Mouse (Mus musculus) erythroblast, adult 5-6 weeks (primary cell): Measurements from ENCODE around the gene Ttll7. TPM values are rescaled to one million over a fixed set of nuclear protein-coding genes. Genes with fewer than 3 reads are reported as not detected.

Experiments used
- ATAC-seq: replicated peaks from 2 replicates; pipeline ENCODE4 v1.8.0; 2016; ENCODE audit warnings: moderate number of reproducible peaks, mild to moderate bottlenecking, moderate TSS enrichment, inconsistent platforms; ENCODE audit not compliant: poor library complexity, low FRiP score, severe bottlenecking
- total RNA-seq, 2 experiments: library from RNA; stranded (forward) in 1 of 2; stranded (reverse) in 1 of 2; fragments of 150-400 nt in 1 of 2; fragments of 200-764, 138-1000 nt in 1 of 2; gene quantifications; 2 replicates each; pipeline versions ENCODE4 v1.2.3 to v1.2.4; 2015 to 2017; ENCODE audit warnings: low replicate concordance in 2 of 2

Ttll7 gene
- total RNA-seq, 2 experiments from 2014 or later: not detected

GRCm38 (mm10) chr3:146967834-146968233 is 115.7 kb downstream of the Ttll7 start:
- no peak for ATAC-seq

GRCm38 (mm10) chr3:146978272-146978671 is 126.1 kb downstream of the Ttll7 start:
- ATAC-seq: no peak

DNA sequence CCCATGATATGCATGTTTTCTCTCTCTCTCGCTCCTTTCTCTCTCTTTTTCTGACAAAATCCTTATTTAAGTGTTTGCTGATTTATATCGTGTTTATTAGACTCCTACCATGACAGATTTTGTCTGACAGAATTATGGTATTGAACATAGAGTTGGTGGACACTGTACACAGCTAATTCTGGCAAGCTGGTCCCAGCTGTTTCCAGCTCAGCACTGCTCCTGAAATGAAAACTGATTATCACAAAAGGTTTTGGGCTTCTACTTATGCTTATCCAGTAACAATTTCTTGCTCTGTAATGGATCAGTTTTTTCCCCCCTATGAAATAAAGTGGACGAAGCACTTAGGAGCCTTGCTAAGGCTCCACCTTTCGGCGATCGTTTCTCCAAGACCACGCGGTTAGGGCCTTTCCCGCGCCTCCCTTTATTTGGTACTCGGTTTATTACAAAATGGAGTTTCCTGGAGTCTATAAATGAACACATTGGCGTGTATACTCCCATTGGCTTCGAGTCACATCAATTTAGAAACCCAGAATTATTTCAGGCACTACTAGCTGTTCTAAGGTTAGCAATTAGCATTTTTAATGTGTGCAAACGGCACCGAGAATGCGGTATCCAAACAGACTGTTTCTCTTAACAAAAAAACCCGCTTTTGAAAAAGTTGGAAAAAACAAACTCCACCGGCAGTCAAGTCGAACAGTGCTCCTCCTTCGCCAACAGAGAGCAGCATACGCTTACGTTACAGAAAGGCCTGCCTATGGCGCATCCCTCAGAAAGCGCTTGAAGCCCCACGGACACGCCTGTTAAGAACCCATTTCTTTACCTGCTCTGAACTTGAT is 141.9 kb downstream of the Ttll7 start:
- no peak for ATAC-seq

- no peak for ATAC-seq
Measured at GRCm38 (mm10) chr3:146994670-146995415, 142.7 kb downstream of the Ttll7 start.

GRCm38 (mm10) chr3:146999148-146999547 is 147.0 kb downstream of the Ttll7 start:
- no peak for ATAC-seq

DNA sequence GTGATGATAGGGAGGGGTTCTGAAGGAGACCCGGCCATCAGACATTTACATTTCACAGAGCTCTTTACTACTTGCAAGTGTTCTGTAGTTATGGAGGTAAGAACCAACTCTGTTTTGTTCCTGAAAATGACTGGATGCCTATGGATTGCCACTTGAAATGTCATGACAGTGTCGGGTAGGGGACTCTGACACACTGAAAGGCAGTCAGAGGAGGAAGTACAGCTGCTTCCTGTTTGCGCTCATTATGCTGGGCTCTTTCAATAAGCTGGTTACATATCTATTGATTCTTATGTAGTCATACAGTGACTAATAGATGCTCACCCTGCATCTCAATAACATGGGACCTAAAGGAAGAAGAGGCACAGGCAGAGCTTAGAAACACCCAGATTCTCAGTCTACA is 148.8 kb downstream of the Ttll7 start:
- ATAC-seq: no peak

DNA sequence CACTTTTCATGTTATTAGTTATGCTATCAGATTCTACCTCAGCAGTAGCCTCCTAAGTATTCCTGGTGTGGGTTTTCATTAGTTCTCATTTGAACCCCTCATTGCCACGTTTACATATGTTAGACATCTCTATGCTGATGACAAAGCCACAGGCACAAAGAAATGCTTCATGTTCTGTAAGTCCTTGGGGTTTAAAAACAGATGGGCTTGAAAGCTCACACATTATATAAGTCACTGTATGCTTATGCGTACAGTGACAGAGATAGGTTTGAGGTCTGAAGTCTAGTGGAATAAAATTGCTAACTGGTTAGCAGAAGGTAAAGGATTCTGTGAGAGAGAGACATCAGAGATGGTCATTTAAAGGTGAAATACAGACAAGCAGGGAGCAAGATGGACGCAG is 149.4 kb downstream of the Ttll7 start:
- ATAC-seq: no peak

DNA sequence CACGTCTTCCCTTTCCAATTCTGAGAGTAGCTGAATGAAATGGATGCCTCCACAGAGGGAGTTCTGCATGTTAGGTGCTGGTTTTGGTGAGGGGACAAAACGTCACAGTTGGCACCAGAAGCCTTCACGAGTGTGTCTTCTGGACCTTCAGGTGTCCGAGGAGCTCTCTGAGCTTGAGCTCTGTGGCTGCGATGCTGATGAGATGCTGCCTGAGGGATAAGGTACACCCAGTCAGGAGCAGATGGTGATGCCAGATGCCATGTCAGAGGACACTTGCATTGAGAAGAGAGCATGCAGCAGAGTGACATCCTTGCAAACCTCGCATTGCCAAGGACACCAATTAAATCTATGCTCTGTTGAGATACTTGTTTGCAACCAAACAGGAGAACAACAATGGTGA is 164.3 kb downstream of the Ttll7 start:
- ATAC-seq: no peak

DNA sequence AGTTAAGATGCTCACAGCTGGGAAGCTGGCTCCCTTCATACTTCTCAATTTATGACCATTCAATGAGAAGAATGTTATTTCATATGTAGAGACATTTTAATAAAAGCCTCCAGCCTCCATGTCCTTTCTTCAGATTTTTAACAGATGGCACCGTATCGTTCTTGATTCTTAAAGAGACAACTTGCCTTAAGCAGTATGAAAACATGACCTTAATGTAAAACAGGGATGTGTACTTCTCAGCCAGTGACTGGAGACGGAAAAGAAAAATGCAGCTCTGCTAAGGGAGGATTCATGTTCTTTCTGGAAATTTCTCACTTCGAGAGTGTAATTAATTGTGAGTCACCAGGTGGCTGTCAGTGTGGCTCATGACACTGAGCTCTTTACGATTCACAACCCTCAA is 167.3 kb downstream of the Ttll7 start:
- no peak for ATAC-seq

- no peak for ATAC-seq
Measured at GRCm38 (mm10) chr3:147026248-147026647, 174.1 kb downstream of the Ttll7 start.

GRCm38 (mm10) chr3:147028382-147028781 is 176.2 kb downstream of the Ttll7 start:
- ATAC-seq: no peak

GRCm38 (mm10) chr3:147029718-147030117 is 177.6 kb downstream of the Ttll7 start:
- ATAC-seq: no peak

DNA sequence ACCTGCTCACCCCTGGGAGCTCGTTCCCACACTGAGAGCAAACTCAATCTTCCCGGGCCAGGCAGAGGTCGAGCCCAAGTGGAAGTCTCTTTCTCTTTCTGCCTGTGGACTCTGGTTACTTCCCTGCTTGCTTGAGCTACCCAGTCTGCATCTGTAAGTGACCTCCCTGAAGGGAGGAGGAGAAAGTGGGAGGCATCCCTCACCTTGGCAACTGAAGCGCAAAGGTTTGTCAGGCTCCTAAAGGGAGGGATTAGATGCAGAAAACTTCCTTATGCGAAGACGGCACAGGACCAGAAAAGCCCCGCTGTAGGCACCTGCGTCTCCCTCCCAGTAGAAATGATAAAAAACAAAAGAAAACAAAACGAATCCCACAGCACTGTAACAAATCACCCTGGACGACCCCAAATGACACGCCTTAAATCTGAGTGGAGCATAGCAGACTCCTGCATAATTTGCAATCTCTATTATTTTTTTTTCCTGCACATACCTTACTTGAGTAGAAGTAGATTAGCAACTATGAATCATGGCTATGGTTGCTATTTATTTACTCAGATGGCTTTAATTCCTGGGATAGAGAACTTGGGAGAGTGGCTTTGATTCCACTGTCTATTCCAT is 178.2 kb downstream of the Ttll7 start:
- no peak for ATAC-seq

Other genes with a start within 250 kb of the Ttll7 start
- not detected in 2 replicates for gene Dnase2b, start 236.8 kb upstream of the Ttll7 start, total RNA-seq (2015; ENCODE audit: low replicate concordance)
- gene Dnase2b, start 236.8 kb upstream of the Ttll7 start, total RNA-seq (2017; ENCODE audit: low replicate concordance): not detected in 2 replicates
- gene 4930503B20Rik, start 201.1 kb upstream of the Ttll7 start, total RNA-seq (2015; ENCODE audit: low replicate concordance): not detected in 2 replicates
- gene 4930503B20Rik, start 201.1 kb upstream of the Ttll7 start, total RNA-seq (2017; ENCODE audit: low replicate concordance): not detected in 2 replicates
- not detected in 2 replicates for gene Samd13, start 166.8 kb upstream of the Ttll7 start, total RNA-seq (2015; ENCODE audit: low replicate concordance)
- 0.60 and 0.84 TPM in 2 replicates for gene Samd13, start 166.8 kb upstream of the Ttll7 start, total RNA-seq (2017; ENCODE audit: low replicate concordance)
- 12.7 and 15.0 TPM in 2 replicates for gene Prkacb, start 39.4 kb upstream of the Ttll7 start, total RNA-seq (2015; ENCODE audit: low replicate concordance)
- gene Prkacb, start 39.4 kb upstream of the Ttll7 start, total RNA-seq (2017; ENCODE audit: low replicate concordance): 11.0 and 12.8 TPM in 2 replicates